Mouse (Mus musculus): ENCODE measurements around the gene Rnf224. TPM values are rescaled to one million over a fixed set of nuclear protein-coding genes. Genes with fewer than 3 reads are reported as not detected.

Rnf224 gene
- polyA plus RNA-seq, 1 experiment = 0.05 TPM

GRCm38 (mm10) chr2:25255284-25255779, 18.7 kb upstream of the Rnf224 start, which contains the start of gene Tmem203:
Gene Tmem203, plus strand, starts transcription at chr2:25255439.
- TF ChIP-seq POLR2A (IDR thresholded peaks at IDR 0.05; ENCODE audit: control insufficient read depth, extremely low read depth, insufficient read depth, low read length, poor library complexity) = peak; percentile 77
- TF ChIP-seq CTCF (IDR thresholded peaks at IDR 0.05; ENCODE audit: borderline replicate concordance, control insufficient read depth, extremely low read depth, insufficient read depth, low read length, poor library complexity) = 0 out of 2 replicates have a peak, but pooled peaks have one; percentile 27
- H3K27ac ChIP-seq (ENCODE audit: control insufficient read depth, insufficient read depth, low read length) = peak within 1 kb of the TSS; percentile 73
- under 1% methylated on average over 39 of the region's 39 CpGs for WGBS
- peak; percentile 86 for DNase-seq
- no peaks in the 10 kb centered on the region for H3K27me3 ChIP-seq (ENCODE audit: control insufficient read depth, insufficient read depth, low read length)
- peaks cover 6% of the 10 kb centered on the region for H3K4me1 ChIP-seq (replicated peaks; ENCODE audit: control insufficient read depth, insufficient read depth, low read length)
- H3K36me3 ChIP-seq (ENCODE audit: control insufficient read depth, insufficient read depth, low read length) = 0 out of 2 replicates have a peak, but pooled peaks cover 3% of the 10 kb centered on the region
- H3K4me3 ChIP-seq (ENCODE audit: control insufficient read depth, insufficient read depth, low read length) = peak within 1 kb of the TSS; percentile 82

DNA sequence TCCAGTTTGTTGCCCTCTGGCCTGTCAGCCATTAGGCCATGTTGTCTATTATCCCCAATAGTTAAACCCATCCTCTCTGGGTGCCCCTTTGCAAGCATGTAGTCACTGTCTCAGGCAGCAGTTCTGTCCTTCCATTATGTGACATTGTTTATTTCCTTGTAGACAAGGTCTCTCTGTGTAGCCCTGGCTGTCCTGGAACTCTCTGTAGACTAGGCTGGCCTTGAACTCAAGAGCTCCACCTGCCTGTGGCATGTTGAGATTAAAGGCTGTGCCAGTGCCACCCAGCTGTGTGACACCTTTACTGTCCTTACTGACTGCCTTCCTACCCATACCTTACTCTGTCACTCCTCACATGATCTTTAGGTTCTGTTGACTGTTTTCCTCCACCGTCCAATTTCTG, 15.7 kb upstream of the Rnf224 start:
- no peak overlapping the region for H3K4me3 ChIP-seq (ENCODE audit: control insufficient read depth, insufficient read depth, low read length)
- no peak for TF ChIP-seq POLR2A (IDR thresholded peaks at IDR 0.05; ENCODE audit: control insufficient read depth, extremely low read depth, insufficient read depth, low read length, poor library complexity)
- no peak overlapping the region for H3K27ac ChIP-seq (ENCODE audit: control insufficient read depth, insufficient read depth, low read length)
- H3K27me3 ChIP-seq (ENCODE audit: control insufficient read depth, insufficient read depth, low read length) = no peaks in the 10 kb centered on the region
- peaks cover 6% of the 10 kb centered on the region for H3K4me1 ChIP-seq (replicated peaks; ENCODE audit: control insufficient read depth, insufficient read depth, low read length)
- 92% methylated on average over 1 of the region's 1 CpGs for WGBS
- peaks cover 18% of the 10 kb centered on the region for H3K36me3 ChIP-seq (ENCODE audit: control insufficient read depth, insufficient read depth, low read length)
- DNase-seq = peak; percentile 30

DNA sequence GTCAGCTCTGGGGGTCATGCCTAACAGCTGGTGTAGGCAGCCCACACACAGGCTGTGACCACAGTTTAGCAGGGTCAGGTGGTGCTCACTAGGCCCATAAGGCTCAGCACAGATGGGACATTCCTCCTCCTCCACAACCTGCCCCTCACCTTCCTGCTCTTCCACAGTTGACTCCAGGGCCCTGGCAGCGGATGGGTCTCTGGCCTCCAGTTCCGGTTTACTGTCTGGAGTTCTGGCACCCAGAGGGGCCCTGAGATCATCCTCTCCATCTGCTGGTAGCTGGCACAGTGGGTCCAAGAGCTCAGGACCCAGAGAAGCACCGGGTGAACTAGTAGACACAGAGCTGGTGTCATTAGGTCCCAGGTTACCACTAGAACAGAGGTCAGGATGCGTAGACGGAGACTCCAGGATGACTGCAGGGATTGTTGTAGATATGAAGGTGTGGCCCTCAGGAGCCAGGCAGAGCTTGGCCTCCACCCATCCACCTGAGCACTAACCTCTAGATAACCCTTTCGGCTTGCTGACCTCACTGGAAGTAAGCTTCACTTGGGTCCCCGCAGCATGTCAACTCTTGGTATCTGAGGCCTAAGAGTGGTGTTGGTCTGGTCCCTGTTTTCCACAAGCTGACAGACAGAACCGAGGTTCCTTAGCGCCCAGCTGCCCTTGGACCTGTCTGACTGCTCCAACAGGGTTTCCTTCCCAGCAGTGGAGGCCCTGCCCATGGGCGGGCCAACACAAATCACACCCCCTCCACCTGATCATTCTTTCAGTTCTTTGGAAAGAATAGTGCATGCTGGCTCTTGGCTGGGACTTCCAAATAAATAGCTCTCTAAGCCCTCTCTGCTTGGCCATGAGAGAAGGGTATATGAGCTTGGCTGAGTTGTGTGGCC, 9.8 kb upstream of the Rnf224 start, which contains the start of gene AL732309.1:
Gene AL732309.1, minus strand, starts transcription at position 681 of the 890 bp plus-strand sequence.
- Histone ChIP-seq H3K36me3 (ENCODE audit: control insufficient read depth, insufficient read depth, low read length) (peaks cover 18% of the 10 kb centered on the region), H3K27ac (ENCODE audit: control insufficient read depth, insufficient read depth, low read length) (no peak within 1 kb of the TSS)

GRCm38 (mm10) chr2:25244144-25244543, 7.6 kb upstream of the Rnf224 start:
- WGBS = 93% methylated on average over 4 of the region's 4 CpGs
- TF ChIP-seq CTCF (IDR thresholded peaks at IDR 0.05; ENCODE audit: borderline replicate concordance, control insufficient read depth, extremely low read depth, insufficient read depth, low read length, poor library complexity) (no peak), POLR2A (IDR thresholded peaks at IDR 0.05; ENCODE audit: control insufficient read depth, extremely low read depth, insufficient read depth, low read length, poor library complexity) (no peak)
- H3K4me1 ChIP-seq (replicated peaks; ENCODE audit: control insufficient read depth, insufficient read depth, low read length) = peaks cover 20% of the 10 kb centered on the region
- no peak overlapping the region for H3K4me3 ChIP-seq (ENCODE audit: control insufficient read depth, insufficient read depth, low read length)
- peaks cover 6% of the 10 kb centered on the region for H3K36me3 ChIP-seq (ENCODE audit: control insufficient read depth, insufficient read depth, low read length)
- H3K27me3 ChIP-seq (ENCODE audit: control insufficient read depth, insufficient read depth, low read length) = peaks cover 12% of the 10 kb centered on the region
- no peak for DNase-seq
- no peak overlapping the region for H3K27ac ChIP-seq (ENCODE audit: control insufficient read depth, insufficient read depth, low read length)

More for the DNA sequence above, 9.8 kb upstream of the Rnf224 start, which contains the start of gene AL732309.1:
- WGBS = 94% methylated on average over 10 of the region's 10 CpGs
- TF ChIP-seq CTCF (IDR thresholded peaks at IDR 0.05; ENCODE audit: borderline replicate concordance, control insufficient read depth, extremely low read depth, insufficient read depth, low read length, poor library complexity) = no peak
- no peak for TF ChIP-seq POLR2A (IDR thresholded peaks at IDR 0.05; ENCODE audit: control insufficient read depth, extremely low read depth, insufficient read depth, low read length, poor library complexity)
- H3K4me1 ChIP-seq (replicated peaks; ENCODE audit: control insufficient read depth, insufficient read depth, low read length) = peaks cover 9% of the 10 kb centered on the region
- no peak within 1 kb of the TSS for H3K4me3 ChIP-seq (ENCODE audit: control insufficient read depth, insufficient read depth, low read length)
- DNase-seq = no peak
- peaks cover 11% of the 10 kb centered on the region for H3K27me3 ChIP-seq (ENCODE audit: control insufficient read depth, insufficient read depth, low read length)

- Histone ChIP-seq H3K27me3 (ENCODE audit: control insufficient read depth, insufficient read depth, low read length) (peaks cover 12% of the 10 kb centered on the region), H3K36me3 (ENCODE audit: control insufficient read depth, insufficient read depth, low read length) (no peaks in the 10 kb centered on the region), H3K4me1 (replicated peaks; ENCODE audit: control insufficient read depth, insufficient read depth, low read length) (peaks cover 20% of the 10 kb centered on the region), H3K4me3 (ENCODE audit: control insufficient read depth, insufficient read depth, low read length) (no peak overlapping the region), H3K27ac (ENCODE audit: control insufficient read depth, insufficient read depth, low read length) (no peak overlapping the region)
- 87% methylated on average over 8 of the region's 8 CpGs for WGBS
- TF ChIP-seq CTCF (IDR thresholded peaks at IDR 0.05; ENCODE audit: borderline replicate concordance, control insufficient read depth, extremely low read depth, insufficient read depth, low read length, poor library complexity) (no peak), POLR2A (IDR thresholded peaks at IDR 0.05; ENCODE audit: control insufficient read depth, extremely low read depth, insufficient read depth, low read length, poor library complexity) (no peak)
- DNase-seq = no peak
These were observed 6.8 kb upstream of the Rnf224 start for GRCm38 (mm10) chr2:25243342-25243741.

DNA sequence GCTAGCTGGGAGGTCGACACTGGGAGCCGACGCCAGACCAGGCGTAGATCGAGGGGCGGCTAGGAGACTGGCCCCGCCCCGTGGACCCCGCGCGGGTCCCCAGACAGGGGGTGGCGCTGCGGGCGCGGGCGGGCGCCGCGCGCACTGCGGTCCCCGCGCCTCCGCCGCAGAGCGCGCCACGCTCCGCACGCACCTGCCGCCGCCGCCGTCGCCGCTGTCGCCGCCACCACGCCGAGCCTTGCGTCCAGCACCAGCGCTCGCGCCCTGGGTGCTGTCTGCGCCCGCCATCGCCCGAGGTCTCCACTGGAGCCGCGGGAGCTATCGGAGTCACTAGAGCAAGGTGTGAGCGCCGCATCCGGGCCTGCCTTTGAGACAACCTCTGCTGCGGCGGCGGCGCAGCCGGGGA, 5.5 kb upstream of the Rnf224 start, which contains the start of the genes Rnf208 and Cysrt1:
Gene Rnf208, plus strand, starts transcription at position 155 of the 406 bp plus-strand sequence.
Gene Cysrt1, minus strand, starts transcription at position 352 of the 406 bp plus-strand sequence.
- WGBS = under 1% methylated on average over 59 of the region's 59 CpGs
- no peak for DNase-seq
- Histone ChIP-seq H3K4me3 (ENCODE audit: control insufficient read depth, insufficient read depth, low read length) (peak within 1 kb of the TSS; percentile 42), H3K27me3 (ENCODE audit: control insufficient read depth, insufficient read depth, low read length) (peaks cover 12% of the 10 kb centered on the region), H3K27ac (ENCODE audit: control insufficient read depth, insufficient read depth, low read length) (no peak within 1 kb of the TSS), H3K36me3 (ENCODE audit: control insufficient read depth, insufficient read depth, low read length) (no peaks in the 10 kb centered on the region), H3K4me1 (replicated peaks; ENCODE audit: control insufficient read depth, insufficient read depth, low read length) (peaks cover 20% of the 10 kb centered on the region)
- TF ChIP-seq CTCF (IDR thresholded peaks at IDR 0.05; ENCODE audit: borderline replicate concordance, control insufficient read depth, extremely low read depth, insufficient read depth, low read length, poor library complexity) (no peak), POLR2A (IDR thresholded peaks at IDR 0.05; ENCODE audit: control insufficient read depth, extremely low read depth, insufficient read depth, low read length, poor library complexity) (no peak)
